Mouse (Mus musculus) neural tube, embryonic 13.5 days (tissue): ENCODE results near the gene Zbtb14. TPM values are rescaled to one million over a fixed set of nuclear protein-coding genes. Genes with fewer than 3 reads are reported as not detected.

ENCODE experiments used
- ATAC-seq: fragments of 200-750 bp; cut with Nextera tagmentation; 2 replicates; pipeline ENCODE4 v1.8.0; 2017; ENCODE audit warnings: low read depth, mild to moderate bottlenecking, moderate TSS enrichment, moderate library complexity
- H3K27ac ChIP-seq: fragments of 300-500 bp; sonication (generic); replicated peaks from 2 replicates; pipeline ENCODE4 v1.5.1; 2015; ENCODE audit warnings: moderate library complexity, mild to moderate bottlenecking, inconsistent platforms
- H3K27me3 ChIP-seq: fragments of 300-500 bp; sonication (generic); 2 replicates; pipeline ENCODE4 v1.6.1; 2015; ENCODE audit warnings: mild to moderate bottlenecking, inconsistent platforms
- H3K36me3 ChIP-seq: fragments of 300-500 bp; sonication (generic); 2 replicates; pipeline ENCODE4 v1.6.1; 2015; ENCODE audit warnings: mild to moderate bottlenecking, inconsistent platforms
- H3K4me1 ChIP-seq: fragments of 300-500 bp; sonication (generic); replicated peaks from 2 replicates; pipeline ENCODE4 v1.6.1; 2015; ENCODE audit warnings: inconsistent platforms
- H3K4me2 ChIP-seq: fragments of 300-500 bp; sonication (generic); 2 replicates; pipeline ENCODE4 v1.6.1; 2015; ENCODE audit warnings: inconsistent platforms, mild to moderate bottlenecking, moderate library complexity
- H3K4me3 ChIP-seq: fragments of 300-500 bp; sonication (generic); 2 replicates; pipeline ENCODE4 v1.5.1; 2015; ENCODE audit warnings: mild to moderate bottlenecking, inconsistent platforms
- H3K9ac ChIP-seq: fragments of 300-500 bp; sonication (generic); 2 replicates; pipeline ENCODE4 v1.6.1; 2015; ENCODE audit warnings: moderate library complexity, mild to moderate bottlenecking, inconsistent platforms
- H3K9me3 ChIP-seq: fragments of 300-500 bp; sonication (generic); 2 replicates; pipeline ENCODE4 v1.6.1; 2016; ENCODE audit warnings: inconsistent platforms
- WGBS: fragments of 180-500 bp; shearing (Covaris S2); methylation state at CpG from one replicate; pipeline ENCODE4 v1.1.7; 2015; 5-methylcytosine and 5-hydroxymethylcytosine counted together
- polyA plus RNA-seq: library from polyadenylated mRNA; unstranded; fragments of >200 nt; fragmentation: Nextera tagmentation; extraction: Ambion mirVana; gene quantifications from 2 replicates; pipeline ENCODE4 v1.2.1, GENCODE M21; 2015

The Zbtb14 gene
- polyA plus RNA-seq, 1 experiment from 2014 or later = 29.0 TPM

- no peaks in the 10 kb centered on the region for H3K9me3 ChIP-seq
- no peaks in the 10 kb centered on the region for H3K27me3 ChIP-seq
- peak overlapping the region; percentile 63 for H3K4me2 ChIP-seq
- H3K4me1 ChIP-seq = peaks cover 19% of the 10 kb centered on the region
- peak overlapping the region; percentile 80 for H3K4me3 ChIP-seq
- no peak overlapping the region for H3K27ac ChIP-seq
- ATAC-seq = no peak
- no peaks in the 10 kb centered on the region for H3K36me3 ChIP-seq
- H3K9ac ChIP-seq = peak overlapping the region; percentile 90
These were observed 33.3 kb downstream of the Zbtb14 start for GRCm38 (mm10) chr17:69416163-69416562.

GRCm38 (mm10) chr17:69416920-69417661 is 34.2 kb downstream of the Zbtb14 start:
- no peaks in the 10 kb centered on the region for H3K36me3 ChIP-seq
- peak; percentile 100 for ATAC-seq
- no peaks in the 10 kb centered on the region for H3K9me3 ChIP-seq
- peak overlapping the region; percentile 90 for H3K9ac ChIP-seq
- WGBS = under 1% methylated on average over 56 of the region's 56 CpGs
- H3K4me3 ChIP-seq = peak overlapping the region; percentile 80
- peak overlapping the region; percentile 97 for H3K27ac ChIP-seq
- peak overlapping the region; percentile 68 for H3K4me2 ChIP-seq
- H3K4me1 ChIP-seq = peaks cover 23% of the 10 kb centered on the region
- H3K27me3 ChIP-seq = no peaks in the 10 kb centered on the region

GRCm38 (mm10) chr17:69417724-69418373 is 35.0 kb downstream of the Zbtb14 start:
- Histone ChIP-seq H3K4me2 (peak overlapping the region; percentile 68), H3K9ac (peak overlapping the region; percentile 90), H3K4me1 (peaks cover 23% of the 10 kb centered on the region), H3K27me3 (no peaks in the 10 kb centered on the region), H3K9me3 (no peaks in the 10 kb centered on the region), H3K36me3 (no peaks in the 10 kb centered on the region), H3K27ac (peak overlapping the region; percentile 97), H3K4me3 (peak overlapping the region; percentile 80)
- WGBS = 3% methylated on average over 26 of the region's 26 CpGs
- peak; percentile 71; the same call in 1 of the 2 replicates for ATAC-seq

GRCm38 (mm10) chr17:69421592-69421991 is 38.7 kb downstream of the Zbtb14 start:
- no peak for ATAC-seq
- 2% methylated on average over 1 of the region's 1 CpGs for WGBS
- no peaks in the 10 kb centered on the region for H3K9me3 ChIP-seq
- no peak overlapping the region for H3K9ac ChIP-seq
- H3K27me3 ChIP-seq = no peaks in the 10 kb centered on the region
- no peaks in the 10 kb centered on the region for H3K36me3 ChIP-seq
- no peak overlapping the region for H3K27ac ChIP-seq
- no peak overlapping the region for H3K4me2 ChIP-seq
- peaks cover 15% of the 10 kb centered on the region for H3K4me1 ChIP-seq
- no peak overlapping the region for H3K4me3 ChIP-seq

GRCm38 (mm10) chr17:69437836-69438235 is 55.0 kb downstream of the Zbtb14 start:
- peaks cover 63% of the 10 kb centered on the region for H3K27me3 ChIP-seq

GRCm38 (mm10) chr17:69438486-69438885 is 55.6 kb downstream of the Zbtb14 start:
- no peak overlapping the region for H3K27ac ChIP-seq
- H3K27me3 ChIP-seq = peaks cover 63% of the 10 kb centered on the region
- peaks cover 15% of the 10 kb centered on the region for H3K4me1 ChIP-seq

More at GRCm38 (mm10) chr17:69437836-69438235, 55.0 kb downstream of the Zbtb14 start:
- no peak for ATAC-seq
- Histone ChIP-seq H3K4me1 (peaks cover 15% of the 10 kb centered on the region), H3K4me3 (no peak overlapping the region), H3K27ac (no peak overlapping the region), H3K36me3 (no peaks in the 10 kb centered on the region), H3K4me2 (no peak overlapping the region), H3K9ac (no peak overlapping the region), H3K9me3 (no peaks in the 10 kb centered on the region)
- WGBS = 69% methylated on average over 5 of the region's 5 CpGs

GRCm38 (mm10) chr17:69438990-69439491 is 56.2 kb downstream of the Zbtb14 start, which contains the start of gene Akain1:
Gene Akain1, plus strand, starts transcription at chr17:69439326.
- H3K9me3 ChIP-seq = no peaks in the 10 kb centered on the region
- peak within 1 kb of the TSS; percentile 58 for H3K4me3 ChIP-seq
- peak; percentile 88 for ATAC-seq
- peaks cover 15% of the 10 kb centered on the region for H3K4me1 ChIP-seq
- WGBS = 1% methylated on average over 30 of the region's 44 CpGs
- peak within 1 kb of the TSS; percentile 92 for H3K4me2 ChIP-seq
- H3K9ac ChIP-seq = peak within 1 kb of the TSS; percentile 70
- H3K36me3 ChIP-seq = no peaks in the 10 kb centered on the region
- H3K27me3 ChIP-seq = peaks cover 63% of the 10 kb centered on the region
- no peak within 1 kb of the TSS for H3K27ac ChIP-seq

More at GRCm38 (mm10) chr17:69438486-69438885, 55.6 kb downstream of the Zbtb14 start:
- H3K9ac ChIP-seq = peak overlapping the region; percentile 70
- 34% methylated on average over 14 of the region's 14 CpGs for WGBS
- peak overlapping the region; percentile 92 for H3K4me2 ChIP-seq
- ATAC-seq = no peak
- H3K36me3 ChIP-seq = no peaks in the 10 kb centered on the region
- peak overlapping the region; percentile 58 for H3K4me3 ChIP-seq
- H3K9me3 ChIP-seq = no peaks in the 10 kb centered on the region

GRCm38 (mm10) chr17:69439571-69440480 is 57.0 kb downstream of the Zbtb14 start:
- WGBS = under 1% methylated on average over 52 of the region's 52 CpGs
- peaks cover 63% of the 10 kb centered on the region for H3K27me3 ChIP-seq
- H3K4me3 ChIP-seq = peak overlapping the region; percentile 58
- peak; percentile 73 for ATAC-seq
- H3K9me3 ChIP-seq = no peaks in the 10 kb centered on the region
- H3K9ac ChIP-seq = peak overlapping the region; percentile 70
- no peaks in the 10 kb centered on the region for H3K36me3 ChIP-seq
- peak overlapping the region; percentile 92 for H3K4me2 ChIP-seq
- no peak overlapping the region for H3K27ac ChIP-seq
- peaks cover 15% of the 10 kb centered on the region for H3K4me1 ChIP-seq

Other genes with a start within 250 kb of the Zbtb14 start
- 2.4 and 2.5 TPM in 2 replicates for gene Akain1, start 56.3 kb downstream of the Zbtb14 start, polyA plus RNA-seq